Mouse (Mus musculus) mouse embryonic stem cell (cell line): ENCODE measurements around the gene Skap1.

Source experiments
- in situ Hi-C, 2 experiments: fragments of 300-500 bp; cut with MboI; formaldehyde crosslinking; loops; 1 replicate in 1 of 2; 3 replicates in 1 of 2; pipeline ENCODE4 v1.14.3; 2019 to 2020; ENCODE audit warnings: low sequenced_read_pairs in 2 of 2, low pct_unique_long_range_greater_than_20kb in 1 of 2, mixed read lengths in 1 of 2; ENCODE audit not compliant: unreplicated experiment in 1 of 2

Gene Skap1

DNA sequence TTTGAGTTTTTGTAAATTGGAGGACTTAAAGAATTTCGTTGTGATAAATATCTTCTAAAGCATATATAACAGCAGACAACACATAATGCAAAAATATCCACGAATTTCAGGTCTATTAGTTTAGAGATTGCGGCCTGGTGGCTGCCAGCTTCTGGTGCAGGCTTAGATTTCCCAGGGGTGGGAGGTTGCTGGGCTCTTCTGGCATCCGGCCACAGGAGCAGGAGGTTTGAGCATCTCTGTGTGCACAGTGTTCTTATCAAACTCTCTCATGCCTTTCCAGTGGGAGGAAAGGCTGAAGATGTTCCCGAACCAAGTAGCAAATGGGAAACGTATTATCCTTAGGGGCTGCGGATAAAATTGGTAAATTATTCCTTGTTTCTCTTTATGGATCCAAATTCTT is 77.6 kb downstream of the Skap1 start:
- in situ Hi-C loops: no loop called here

DNA sequence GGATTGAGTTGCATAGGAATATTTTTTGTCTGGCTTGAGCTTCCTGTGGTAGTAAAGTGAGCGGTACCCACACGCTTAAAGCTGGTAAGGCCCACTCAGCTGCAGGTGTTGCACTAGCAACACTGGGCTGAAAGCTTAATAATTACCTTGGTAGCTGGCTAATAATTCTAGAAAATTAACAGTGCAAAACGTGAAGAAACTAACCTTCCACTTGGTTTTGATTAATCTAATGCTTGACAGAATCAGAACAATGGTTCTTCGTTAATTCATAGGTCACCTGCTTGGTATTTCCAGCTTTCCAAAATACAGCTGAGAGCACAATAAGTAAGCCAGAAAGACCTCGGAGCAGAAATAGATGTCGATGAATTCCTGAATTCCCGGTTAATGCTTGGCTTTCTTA is 78.2 kb downstream of the Skap1 start:
- in situ Hi-C loops: no loop called here

DNA sequence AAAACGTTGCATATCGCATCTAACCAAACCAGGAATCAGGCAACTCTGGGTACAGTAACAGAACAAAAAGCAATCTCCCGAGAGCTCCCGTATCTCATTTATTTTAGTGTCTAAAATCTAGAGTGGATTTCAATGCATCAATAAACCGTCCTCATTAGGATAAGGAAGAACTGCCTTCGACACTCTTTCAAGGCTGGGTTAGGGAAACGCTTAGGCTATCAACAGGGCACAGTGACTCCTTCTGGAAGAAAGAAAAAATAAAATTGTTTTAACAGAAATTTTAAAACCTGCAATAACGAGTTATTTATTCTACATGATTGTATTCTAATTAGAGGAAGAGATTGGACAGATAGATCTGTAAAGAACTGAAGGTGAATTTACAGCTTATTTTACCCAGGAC is 82.0 kb downstream of the Skap1 start:
- in situ Hi-C loops: no loop called here

DNA sequence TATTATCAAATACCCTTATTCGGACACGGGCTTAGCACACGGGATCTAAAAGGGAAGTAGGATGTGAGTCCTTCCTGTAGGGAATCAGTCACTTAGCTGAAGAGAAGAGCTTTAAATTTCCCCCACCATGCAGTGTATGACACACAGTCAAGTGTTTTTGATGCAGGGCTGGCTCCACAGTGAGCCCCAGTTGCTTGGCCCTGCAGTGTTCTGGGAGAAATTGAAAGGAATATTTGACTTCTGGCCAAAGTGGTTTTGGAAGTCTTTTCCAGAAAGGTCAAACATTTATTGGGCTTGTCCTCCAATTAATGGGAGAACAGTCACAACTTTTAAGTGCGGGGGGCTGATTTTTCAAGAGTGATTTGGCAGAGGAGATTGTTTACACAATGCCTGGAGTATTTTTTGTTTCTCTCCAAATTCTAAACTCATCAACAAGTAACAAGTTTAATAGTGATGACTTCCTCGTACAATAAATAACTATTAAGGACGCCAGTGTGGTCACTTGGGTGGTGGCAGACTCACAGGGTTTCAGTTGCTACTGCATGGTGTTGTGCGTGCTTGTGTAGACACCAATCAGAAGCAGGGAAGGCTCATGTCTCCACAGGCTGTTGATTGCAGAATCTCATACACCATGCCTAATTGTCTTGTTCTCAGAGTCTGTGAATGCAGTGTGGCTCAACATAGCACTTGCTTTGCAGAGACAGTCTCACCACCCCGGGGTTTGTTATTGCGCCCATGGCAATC is 86.7 kb downstream of the Skap1 start:
- in situ Hi-C loops: loop anchor here (10.0 to 25.0 kb wide), 2 partner anchors 246 to 311 kb away; partner anchors contain the start of gene Hoxb5 (in 1 of the 2)

DNA sequence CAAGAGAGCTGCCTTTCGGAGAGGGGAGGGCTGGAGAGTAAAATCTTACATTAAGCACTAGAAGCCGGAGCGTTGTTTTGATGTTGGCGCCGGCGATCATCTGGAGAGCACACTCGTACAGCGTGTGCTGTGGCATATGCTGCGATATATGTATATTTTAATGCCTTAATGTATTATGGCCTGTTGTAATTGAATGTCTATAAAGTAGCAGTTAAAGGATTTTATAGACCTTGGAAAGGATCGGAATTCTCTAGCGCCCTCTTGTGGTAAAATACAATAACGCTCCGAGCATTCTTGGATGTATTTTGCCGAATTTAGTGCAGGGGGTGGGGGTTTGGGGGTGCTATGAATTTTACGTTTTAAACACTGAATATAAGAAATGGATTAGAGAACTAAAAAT is 88.7 kb downstream of the Skap1 start:
- in situ Hi-C loops: loop anchor here (10.0 to 25.0 kb wide), 2 partner anchors 248 to 309 kb away; partner anchors contain the start of gene Hoxb5 (in 1 of the 2)

DNA sequence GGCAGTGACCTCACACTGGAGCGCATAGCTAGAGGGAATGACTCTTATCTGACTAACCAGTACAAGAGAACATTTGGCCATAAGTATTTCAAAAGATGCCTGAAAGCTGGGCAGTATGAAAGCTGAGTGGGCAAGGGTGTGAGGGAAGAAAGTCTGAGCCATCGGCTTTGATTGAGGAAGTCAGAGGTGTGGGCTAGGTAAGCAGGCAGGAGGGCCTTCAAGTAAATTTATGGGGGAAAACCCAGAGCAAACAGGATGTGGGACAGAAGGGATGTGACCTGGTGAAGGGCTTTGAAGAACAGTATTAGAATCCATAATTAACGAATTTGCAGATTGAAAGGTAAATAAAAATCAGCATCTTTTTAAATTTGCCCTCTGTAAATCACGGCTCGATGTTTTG is 95.8 kb downstream of the Skap1 start:
- in situ Hi-C loops: loop anchor here in 1 of 2 experiments (25.0 kb wide), 1 partner anchor 302 kb away; no protein-coding TSS in a partner anchor

DNA sequence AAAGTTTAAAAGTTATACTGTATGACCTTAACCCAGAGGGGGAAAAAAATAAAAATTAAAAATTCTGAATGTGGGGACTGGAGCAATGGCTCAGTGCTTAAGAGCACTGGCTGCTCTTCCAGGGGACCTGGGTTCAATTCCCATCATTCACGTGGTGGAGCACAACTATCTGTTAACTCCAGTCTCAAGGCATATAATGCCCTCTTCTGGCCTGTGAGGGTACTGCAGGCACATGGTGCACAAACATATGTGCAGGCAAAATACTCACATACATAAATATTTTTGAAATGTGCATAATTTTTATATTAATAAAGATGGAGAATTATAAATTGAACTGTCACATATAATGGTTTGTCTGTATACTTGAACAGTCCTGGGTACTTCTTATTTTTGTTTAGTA is 99.7 kb downstream of the Skap1 start:
- in situ Hi-C loops: loop anchor here in 1 of 2 experiments (25.0 kb wide), 1 partner anchor 298 kb away; no protein-coding TSS in a partner anchor

DNA sequence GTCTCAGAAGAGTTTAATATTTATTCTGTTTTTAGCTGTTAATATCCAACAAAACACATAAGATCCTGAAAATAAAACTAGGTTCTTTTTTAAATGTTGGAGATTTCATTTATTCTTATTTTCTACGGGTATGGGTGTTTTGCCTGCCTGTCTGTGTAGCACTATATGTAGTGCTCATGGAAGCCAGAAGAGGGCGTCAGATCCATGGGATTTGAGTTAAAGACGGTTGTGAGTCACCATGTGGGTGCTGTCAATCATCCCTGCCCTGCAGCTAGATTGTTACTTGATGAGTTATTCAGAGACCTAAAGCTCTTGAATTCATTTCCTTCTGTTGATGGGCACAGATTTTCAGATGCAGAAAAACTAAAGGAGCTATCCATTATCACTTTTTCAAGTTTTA is 108.1 kb downstream of the Skap1 start:
- in situ Hi-C loops: loop anchor here in 1 of 2 experiments (25.0 kb wide), 1 partner anchor 290 kb away; no protein-coding TSS in a partner anchor

DNA sequence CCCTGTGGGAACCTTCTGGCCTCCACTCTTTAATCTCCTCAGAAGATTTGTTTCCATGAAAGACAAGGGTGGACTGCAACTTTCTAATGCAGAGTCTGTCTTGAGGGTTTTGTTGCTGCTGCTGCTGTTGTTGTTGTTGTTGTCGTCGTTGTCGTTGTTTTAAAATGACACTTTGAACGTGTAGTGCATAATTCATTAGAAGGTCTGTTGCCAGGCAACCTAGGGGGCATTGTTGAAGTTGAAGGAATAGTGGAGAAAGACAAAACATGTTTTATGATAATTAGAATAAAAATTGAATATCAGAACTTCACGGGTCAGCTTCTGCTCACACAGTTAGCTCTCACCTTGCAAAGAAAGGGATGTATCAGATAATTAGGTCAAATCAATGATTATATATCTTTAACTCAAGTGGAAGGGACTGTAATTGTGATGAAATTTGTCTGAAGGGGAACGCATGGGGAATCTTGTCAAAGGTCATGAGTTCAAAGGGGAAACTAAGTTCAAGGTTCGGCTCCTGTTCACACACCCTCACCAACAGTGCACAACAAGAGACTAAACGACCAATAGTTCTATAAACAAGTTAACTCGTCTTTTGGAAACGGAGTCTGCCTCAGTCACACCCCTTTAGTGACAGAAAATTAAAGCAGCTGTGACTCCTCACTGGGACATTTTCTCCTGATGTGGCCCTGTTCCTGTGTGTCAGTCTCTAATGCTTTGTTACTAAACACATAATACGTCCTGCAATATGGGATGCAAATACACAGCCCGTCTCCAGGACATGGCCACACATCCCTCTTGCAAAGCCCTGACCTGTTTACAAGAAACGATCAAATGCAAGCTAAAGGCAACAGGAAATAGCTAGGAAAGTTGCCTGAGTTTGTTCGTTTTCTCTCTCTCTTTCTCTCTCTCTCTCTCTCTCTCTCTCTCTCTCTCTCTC is 112.4 kb downstream of the Skap1 start:
- in situ Hi-C loops: no loop called here

DNA sequence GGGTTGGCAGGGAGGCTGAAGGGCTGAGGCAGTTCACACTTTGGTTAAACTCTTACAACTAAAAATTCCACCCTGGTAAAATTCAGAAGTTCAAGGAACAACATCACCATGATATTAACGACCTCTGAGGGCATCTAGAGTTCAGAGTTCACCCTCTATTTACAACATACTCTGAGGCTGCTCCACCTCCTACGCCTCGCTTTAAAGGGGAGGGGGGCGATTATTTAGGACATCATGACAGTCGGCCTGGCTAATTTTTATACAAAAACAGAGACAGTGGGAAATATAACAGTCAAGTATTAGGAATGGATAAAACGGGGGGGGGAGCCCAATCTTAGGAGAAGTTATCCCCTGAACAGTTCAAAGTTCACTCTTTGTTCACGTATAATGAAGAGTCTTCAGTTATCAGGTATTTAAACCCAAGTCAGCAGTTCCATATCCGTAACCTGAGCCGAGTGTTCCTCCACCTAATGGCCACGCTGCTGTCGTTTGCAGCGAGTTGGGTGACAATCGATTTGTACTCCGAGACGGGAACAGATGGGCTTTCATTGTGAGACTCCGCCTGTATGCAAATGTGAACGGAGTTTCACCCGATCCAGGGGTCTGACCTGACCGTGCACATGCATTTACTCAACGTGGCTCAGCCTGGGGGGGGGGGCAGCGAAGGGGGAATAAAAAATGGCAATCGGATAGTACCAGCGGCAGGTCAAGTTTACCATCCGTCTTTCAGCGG is 114.3 kb downstream of the Skap1 start:
- in situ Hi-C loops: no loop called here

DNA sequence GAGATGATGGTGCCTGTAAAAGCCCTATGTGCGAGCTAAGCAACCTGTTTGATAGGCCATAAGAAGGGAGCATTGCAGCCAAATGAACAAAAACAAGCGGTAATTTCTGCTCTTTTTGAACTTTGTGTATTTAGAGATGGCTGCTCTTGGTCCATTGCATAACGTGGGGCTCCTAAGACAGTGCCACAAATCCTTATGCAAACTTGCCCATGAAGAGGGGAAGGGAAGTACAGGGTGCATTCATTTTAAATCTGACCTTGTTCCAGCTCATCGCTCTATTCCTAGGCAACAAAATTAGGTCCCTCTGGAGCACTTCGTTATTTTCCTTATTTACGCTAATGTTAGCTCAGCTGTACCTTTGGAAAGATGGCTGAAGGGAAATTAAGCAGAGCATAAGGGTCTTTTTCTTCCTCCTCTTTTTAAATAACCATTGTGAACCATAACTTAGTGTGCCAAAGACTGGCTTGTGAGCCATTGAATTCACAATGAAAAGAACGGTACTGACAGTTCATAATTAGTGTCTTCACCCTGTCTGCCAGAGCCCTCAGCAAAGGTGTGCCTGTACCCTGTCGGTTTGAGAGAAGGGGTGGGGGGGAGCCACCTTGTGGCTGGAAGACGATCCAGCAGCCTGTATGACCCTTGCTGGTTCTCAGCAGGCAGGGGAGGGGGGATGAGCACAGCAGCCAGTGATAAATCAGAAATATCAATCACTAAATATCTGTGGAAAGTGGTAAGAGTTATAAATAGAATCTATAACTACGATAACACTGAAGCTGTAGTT is 117.4 kb downstream of the Skap1 start:
- in situ Hi-C loops: loop anchor here (5.0 kb wide), 2 partner anchors 51 to 91 kb away; no protein-coding TSS in a partner anchor

DNA sequence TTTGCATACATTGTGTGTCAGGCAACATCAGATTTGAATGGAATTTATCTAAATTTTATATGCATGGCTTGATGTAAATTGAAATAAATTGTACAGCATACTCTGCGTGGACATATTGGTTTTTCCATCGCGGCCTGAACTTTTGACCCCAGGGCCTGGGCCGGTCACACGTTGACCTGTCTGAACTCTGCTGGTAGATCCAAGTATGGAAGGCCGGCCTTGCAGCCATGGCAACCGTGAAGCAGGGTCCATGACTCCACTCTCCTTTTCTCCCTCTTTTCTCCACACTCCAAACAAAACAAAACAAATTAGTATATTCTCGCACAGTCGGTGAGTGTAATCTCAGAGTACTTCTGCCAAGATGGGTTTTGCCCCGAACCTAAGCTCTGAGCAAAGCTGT is 118.2 kb downstream of the Skap1 start:
- in situ Hi-C loops: loop anchor here (5.0 kb wide), 2 partner anchors 50 to 90 kb away; no protein-coding TSS in a partner anchor

DNA sequence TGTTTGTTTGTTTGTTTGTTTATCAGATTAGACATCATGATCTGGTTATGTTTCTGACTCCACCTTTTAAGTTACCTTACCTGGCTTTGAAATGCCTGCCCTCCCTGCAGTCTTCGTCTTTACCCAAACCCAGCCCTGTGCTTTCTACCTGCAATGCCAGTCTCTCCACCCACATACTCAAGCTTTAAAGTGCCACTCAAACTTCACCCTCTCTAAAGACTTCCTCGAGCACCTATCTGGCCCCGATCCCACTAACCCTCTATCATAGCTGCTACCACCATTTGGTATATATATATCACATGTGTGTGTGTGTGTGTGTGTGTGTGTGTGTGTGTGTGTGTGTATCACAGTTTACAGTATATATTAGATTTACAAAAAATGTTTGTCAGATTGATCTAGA is 125.4 kb downstream of the Skap1 start:
- in situ Hi-C loops: no loop called here

DNA sequence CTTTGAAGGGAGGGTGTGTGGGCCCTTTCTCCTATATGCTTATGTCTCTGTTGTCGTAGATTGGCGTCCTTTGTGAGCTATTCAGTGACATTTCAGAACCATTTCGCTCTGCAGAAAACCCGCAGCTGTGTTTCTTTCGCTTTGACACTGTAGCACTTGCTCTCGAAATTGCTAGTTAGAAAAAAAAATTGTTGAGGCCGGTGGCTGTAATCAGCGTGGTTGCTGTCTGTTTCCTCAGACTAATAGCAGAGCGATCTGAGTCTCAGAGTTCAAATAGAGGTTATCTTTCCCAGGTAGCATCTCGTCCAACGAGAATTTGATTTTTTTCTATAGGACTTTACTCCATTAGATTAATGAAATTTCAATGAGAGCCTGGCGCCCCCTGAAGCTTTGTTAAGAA is 131.5 kb downstream of the Skap1 start:
- in situ Hi-C loops: no loop called here

DNA sequence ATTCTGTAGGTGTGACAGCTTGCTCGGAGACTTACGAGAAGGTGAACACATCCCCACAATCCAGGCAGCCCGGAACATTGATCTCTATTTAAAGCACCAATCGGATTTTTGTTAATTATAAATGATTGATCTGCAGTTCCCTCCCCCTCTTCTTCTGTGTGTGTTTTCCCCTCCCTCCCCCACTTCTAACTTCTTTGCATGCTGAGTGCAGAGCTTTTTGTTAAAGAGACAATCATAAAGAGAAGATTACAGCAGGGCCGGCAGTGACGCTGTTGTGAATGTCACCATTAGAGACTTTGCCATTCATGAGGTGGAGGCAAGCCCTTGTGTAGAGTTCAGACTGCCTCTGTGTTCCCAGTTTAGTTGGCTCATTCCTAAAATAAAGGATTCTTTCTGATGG is 131.9 kb downstream of the Skap1 start:
- in situ Hi-C loops: no loop called here

DNA sequence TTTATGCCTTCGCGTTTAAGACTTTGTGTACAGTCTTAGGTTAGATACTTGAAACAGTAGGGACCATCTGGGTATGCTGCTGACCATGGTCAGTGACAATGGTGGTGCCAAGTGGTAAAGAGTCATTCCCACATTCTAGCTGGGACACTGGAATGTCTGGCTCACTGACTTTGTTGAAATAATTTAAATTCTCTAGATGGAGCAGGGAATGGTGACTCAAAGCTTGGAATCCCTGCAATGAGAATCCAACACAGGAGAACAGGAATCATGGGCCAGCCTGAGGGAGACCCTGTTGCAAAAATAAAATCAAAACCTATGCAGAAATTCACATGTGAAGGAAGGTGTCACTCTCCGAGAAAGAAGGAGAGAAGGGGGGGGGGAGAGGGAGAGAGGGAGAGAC is 138.4 kb downstream of the Skap1 start:
- in situ Hi-C loops: no loop called here

DNA sequence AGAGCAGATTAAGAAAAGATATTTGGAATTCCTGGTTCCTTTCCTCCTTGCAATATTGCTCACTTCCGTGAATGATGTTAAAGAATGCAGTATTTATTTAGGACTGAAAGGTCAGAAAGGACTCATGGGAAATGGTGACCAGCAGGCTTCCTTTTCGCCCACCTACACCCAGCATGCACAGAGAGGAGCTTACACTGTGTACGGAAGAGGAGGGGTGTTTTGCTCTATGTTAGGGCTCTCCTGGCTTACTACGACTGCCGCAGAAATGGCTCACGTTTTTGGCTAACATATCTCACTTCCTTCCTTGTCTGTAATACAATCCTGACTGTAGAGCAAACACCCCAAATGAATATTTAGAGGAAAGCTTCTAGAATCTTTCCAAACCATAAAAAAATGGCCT is 139.9 kb downstream of the Skap1 start:
- in situ Hi-C loops: no loop called here
